Mouse (Mus musculus) olfactory bulb, adult 2 months (tissue): ENCODE data around the gene Fcamr.

ENCODE experiments used
- CTCF ChIP-seq: fragments of 200-500 bp; IDR thresholded peaks from 2 replicates; pipeline ENCODE4 v1.5.1; 2012; ENCODE audit warnings: low read depth, mild to moderate bottlenecking, low read length, moderate library complexity; ENCODE audit not compliant: insufficient read depth
- POLR2A ChIP-seq: fragments of 200-500 bp; IDR thresholded peaks from 2 replicates; pipeline ENCODE4 v1.6.1; 2012; ENCODE audit warnings: mild to moderate bottlenecking, low read depth, low read length, moderate library complexity; ENCODE audit not compliant: insufficient read depth

- TF ChIP-seq CTCF (no peak), POLR2A (no peak)
Measured at GRCm38 (mm10) chr1:130849530-130850214, 49.0 kb downstream of the Fcamr start.
